Mouse (Mus musculus) cerebellum, postnatal 36 days (tissue): ENCODE measurements around the gene Abca6.
A peak's percentile ranks its signal among the peaks of the same experiment; 100 is the strongest.

ENCODE experiments used
- DNase-seq, 2 experiments: peaks; one replicate each; pipeline ENCODE4 v3.0.0; 2021 to 2022; ENCODE audit warnings: mixed read lengths in 2 of 2

Abca6 gene

GRCm38 (mm10) chr11:110195310-110195709 is 56.3 kb downstream of the Abca6 start:
- DNase-seq = no peak

- DNase-seq = no peak
These were observed 80.4 kb downstream of the Abca6 start for GRCm38 (mm10) chr11:110171212-110171611.

DNA sequence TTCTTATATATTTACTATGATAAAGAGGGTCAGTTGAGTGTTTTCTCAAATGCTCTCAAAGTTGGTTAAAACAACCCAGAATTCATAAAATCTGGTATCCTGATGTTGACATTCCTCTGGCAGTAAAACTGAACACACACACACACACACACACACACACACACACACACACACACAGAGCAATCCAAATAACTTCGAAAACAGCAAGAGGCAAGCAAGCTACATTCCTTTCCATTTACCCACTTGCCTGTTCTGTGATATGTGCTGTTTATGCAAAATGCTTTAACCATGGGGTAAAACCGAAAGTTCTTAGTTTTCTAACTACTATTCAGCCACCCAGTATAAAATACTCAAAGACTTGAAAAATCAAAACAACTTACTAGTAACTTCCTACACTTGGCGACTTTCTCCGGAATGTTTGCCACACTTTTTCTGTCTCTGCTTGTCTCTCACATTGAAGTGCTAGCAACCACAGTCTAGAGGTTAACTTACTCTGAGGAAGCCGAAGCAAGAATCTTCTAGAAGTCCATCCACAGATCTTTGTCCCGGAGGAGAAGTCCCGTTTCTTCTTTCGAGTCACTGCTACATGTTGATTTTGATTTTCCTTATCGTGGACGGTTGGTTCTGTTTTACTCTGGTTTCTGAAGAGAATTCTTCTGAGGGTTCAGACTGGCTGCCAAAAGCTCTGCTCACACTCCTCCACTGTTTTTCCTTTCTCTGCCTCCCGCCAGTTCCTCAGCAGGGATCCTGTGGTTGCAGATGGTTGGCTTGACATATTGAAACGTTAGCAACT is 83.9 kb downstream of the Abca6 start, which contains the start of gene Abca9:
Gene Abca9, minus strand, starts transcription at position 738 of the 793 bp plus-strand sequence.
- peak; percentile 32 to 48 for DNase-seq

GRCm38 (mm10) chr11:110165822-110166221 is 85.8 kb downstream of the Abca6 start:
- DNase-seq = no peak

DNA sequence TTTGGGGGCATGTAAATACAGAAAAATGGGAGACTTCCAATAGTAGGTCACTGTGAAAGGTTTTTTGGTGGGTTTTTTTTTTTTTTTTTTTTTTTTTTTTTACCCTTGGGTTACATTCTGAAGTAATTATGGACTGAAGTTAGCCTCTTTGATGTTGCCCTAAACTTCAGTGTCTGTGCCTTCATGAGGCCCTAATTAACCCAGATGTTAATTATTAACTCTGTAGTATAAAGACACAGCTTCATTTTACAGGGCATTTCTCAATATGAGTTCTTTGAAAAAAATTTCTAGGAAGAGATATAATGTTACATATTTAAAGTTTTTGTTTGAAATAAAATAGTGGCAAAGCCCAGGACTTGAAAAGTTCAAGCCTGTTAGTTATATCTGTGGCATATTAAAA is 86.2 kb downstream of the Abca6 start:
- DNase-seq = no peak

DNA sequence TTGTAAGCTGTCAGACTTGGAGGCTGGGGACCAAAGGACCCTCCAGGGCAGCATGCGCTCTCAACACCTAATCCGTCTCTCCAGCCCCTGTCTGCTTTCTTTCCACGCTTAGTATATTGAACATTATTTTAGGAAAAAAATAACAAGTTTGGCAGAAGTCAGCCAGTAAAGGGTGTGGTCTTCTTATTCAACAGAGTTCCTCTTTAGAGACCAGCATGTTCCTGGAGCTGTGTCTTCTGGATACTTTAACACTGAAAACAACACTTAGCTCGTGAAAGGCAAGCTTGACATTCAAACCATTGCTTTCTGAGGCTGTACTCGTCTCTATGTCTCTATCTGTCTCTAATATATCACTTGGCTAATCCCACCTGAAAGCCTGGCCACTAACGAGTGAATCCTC is 94.5 kb downstream of the Abca6 start:
- DNase-seq = no peak

DNA sequence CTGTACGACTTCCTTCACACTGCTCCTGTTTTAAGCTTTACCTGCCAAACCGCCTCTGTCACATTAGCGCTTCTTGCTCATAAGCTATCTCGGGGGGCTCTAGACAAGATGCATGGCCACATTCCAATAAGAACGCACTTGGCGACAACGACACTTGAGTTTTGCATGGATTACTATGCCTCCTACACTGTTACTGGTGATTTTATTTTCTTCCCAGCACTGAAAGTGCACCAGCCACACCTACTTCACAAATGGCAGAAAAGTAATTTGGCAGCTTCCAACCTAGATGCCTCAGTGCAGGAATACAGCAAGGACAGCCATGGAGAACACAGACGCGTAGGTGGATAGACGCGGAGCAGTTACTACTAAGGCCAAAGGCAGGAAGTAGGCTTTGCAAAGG is 95.6 kb downstream of the Abca6 start:
- DNase-seq = no peak

- no peak for DNase-seq
These were observed 103.9 kb downstream of the Abca6 start for GRCm38 (mm10) chr11:110147640-110148039.

- DNase-seq = peak; percentile 6 to 17
These were observed 106.2 kb downstream of the Abca6 start for GRCm38 (mm10) chr11:110145421-110145820.

DNA sequence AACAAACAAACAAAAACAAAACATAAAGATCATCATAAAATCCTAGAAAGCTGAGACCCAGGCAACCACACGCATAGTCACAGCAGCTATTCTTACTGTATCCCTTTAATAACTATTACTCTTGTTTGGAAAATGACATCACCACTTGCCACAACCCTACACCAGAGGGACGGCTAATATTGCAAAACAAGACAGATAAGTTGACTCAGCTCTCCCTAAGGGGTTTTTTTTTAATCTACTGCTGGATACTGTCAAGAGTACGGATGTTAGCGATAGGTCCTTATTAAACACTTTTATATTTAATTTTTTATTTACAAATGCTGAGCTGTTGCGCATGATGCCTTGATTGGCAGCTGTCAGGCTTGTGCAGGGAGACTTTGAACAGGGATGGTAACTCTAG is 120.8 kb downstream of the Abca6 start:
- DNase-seq = no peak
